Mouse (Mus musculus) lung, postnatal 14 days (tissue): Measurements from ENCODE around the gene Kifc1.

Source experiments
- DNase-seq: peaks from one replicate; pipeline ENCODE4 v3.0.0; 2021

Gene Kifc1

DNA sequence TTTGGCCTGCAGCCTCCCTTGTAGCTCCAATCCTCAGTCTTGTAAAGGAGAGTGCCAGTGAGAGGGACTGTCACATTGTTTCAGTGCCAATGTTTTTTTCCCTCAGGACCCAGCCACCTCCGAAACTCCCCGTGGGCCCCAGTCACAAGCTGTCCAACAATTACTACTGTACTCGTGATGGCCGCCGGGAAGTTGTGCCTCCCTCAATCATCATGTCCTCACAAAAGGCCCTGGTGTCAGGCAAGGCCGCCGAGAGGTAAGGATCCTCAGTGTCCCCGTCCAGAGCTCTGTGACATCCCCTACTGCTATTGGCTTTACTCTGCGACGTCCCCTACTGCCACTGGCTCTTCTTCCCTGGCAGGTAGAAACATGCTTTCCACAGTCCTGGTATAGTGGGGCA, 60.9 kb downstream of the Kifc1 start:
- no peak for DNase-seq

DNA sequence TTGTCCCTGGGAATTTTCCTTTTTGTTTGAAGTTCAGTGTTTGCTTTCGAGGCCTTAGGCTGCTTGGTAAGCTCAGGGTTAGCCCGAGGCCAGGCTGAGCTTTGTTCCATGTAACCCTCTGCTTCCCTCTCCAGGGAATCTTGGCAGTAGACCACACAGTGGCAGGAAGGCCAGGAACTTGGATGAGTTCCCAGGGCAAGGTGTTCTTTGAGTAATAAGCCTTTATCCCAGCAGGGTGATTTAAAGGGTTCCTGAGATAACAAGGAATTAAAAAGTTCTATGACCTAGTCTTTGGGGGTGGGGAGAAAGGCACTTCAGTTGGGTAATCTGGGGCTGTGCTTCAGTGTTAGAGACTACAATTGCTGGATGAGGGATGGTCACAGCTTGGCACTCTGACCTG, 61.6 kb downstream of the Kifc1 start:
- peak; percentile 74 for DNase-seq

DNA sequence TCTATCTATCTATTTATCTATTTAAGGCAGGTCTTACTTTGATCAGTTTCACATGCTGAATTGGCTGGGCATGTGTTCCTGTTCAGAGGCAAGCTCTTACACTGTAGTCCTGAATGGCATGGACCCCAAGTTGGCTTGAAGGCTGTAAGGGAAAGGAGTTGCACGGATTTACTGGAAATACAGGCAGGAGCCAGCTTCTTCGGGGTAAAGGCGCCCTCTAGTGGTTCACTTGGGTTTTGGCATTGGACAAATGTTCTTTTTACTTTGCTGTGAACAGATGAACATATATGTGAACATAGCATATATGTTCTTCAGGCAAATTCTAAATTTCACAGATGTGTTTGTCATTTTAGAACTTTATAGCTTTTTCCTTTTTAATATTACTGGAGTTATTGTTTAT, 63.6 kb downstream of the Kifc1 start:
- DNase-seq, result peak; percentile 81
